Mouse (Mus musculus): ENCODE measurements around the gene Olfr70. TPM values are rescaled to one million over a fixed set of nuclear protein-coding genes. Genes with fewer than 3 reads are reported as not detected.

Gene Olfr70
- total and polyA plus RNA-seq, 3 experiments, result not detected

DNA sequence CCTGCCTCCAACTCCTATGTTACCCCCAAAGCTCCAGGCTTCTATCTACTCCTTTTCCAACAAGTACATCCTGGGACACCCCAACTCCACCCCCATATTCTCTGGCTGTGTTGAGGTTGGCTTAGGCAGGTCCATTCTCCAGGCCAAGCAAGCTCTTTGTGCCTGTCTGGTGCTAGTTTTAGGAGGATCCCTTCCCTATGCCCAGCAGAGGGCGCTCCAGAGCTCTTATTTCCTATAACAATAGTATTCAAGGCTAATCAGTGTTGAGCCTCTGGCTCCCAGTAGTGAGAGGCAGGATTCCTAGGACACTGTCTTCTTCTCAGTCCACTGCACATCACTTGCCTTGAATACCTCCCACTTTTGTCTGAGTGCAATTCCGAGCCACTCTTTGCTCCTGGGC lies 28.5 kb downstream of the Olfr70 start:
- H3K4me1 ChIP-seq (ENCODE audit: insufficient read depth, low read depth, low read length), result peaks cover 25% of the 10 kb centered on the region
- DNase-seq (ENCODE audit: low spot score) (peak; percentile 70), ATAC-seq (ENCODE audit: extremely low read depth, insufficient number of reproducible peaks, low FRiP score, poor library complexity, severe bottlenecking) (no peak)
- H3K9me3 ChIP-seq (replicated peaks), result no peaks in the 10 kb centered on the region
- peak; percentile 59 for TF ChIP-seq CTCF (IDR thresholded peaks at IDR 0.05; ENCODE audit: low read depth, low read length)
- no peak for TF ChIP-seq GATA1 (IDR thresholded peaks at IDR 0.05; ENCODE audit: borderline replicate concordance, low read length)
- peaks cover 3% of the 10 kb centered on the region for H3K36me3 ChIP-seq (replicated peaks)
- H3K27me3 ChIP-seq (ENCODE audit: insufficient read depth, low read length), result peaks cover 6% of the 10 kb centered on the region; the same call in 1 of the 2 replicates
- H3K4me3 ChIP-seq (ENCODE audit: low read depth, low read length), result no peak overlapping the region

DNA sequence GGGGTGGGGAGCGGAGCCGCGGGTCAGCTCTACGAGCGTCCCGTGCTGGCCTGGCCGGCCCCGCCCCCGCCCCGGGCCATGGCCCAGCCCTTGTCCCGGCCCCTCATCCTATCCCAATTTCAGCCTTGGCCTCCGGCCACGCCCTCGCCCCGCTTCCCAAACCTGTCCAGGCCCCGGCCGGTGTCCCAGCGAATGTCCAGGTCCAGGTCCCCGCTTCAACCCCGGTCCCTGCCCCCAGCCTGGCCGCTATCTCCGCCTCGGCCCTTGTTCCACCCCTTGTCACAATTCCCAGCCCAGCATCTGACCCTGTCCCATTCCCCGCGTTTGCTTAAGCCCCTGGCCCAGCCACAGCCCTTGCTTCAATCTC lies 31.2 kb downstream of the Olfr70 start:
- Histone ChIP-seq H3K4me3 (ENCODE audit: low read depth, low read length) (peak overlapping the region; percentile 73), H3K4me1 (ENCODE audit: insufficient read depth, low read depth, low read length) (peaks cover 29% of the 10 kb centered on the region), H3K36me3 (replicated peaks) (peaks cover 2% of the 10 kb centered on the region), H3K9me3 (replicated peaks) (no peaks in the 10 kb centered on the region), H3K27me3 (ENCODE audit: insufficient read depth, low read length) (peaks cover 16% of the 10 kb centered on the region)
- no peak for ATAC-seq (ENCODE audit: extremely low read depth, insufficient number of reproducible peaks, low FRiP score, poor library complexity, severe bottlenecking)
- TF ChIP-seq TAL1 (conservative IDR thresholded peaks at IDR 0.05; ENCODE audit: low read depth, low read length) (no peak), GATA2 (IDR thresholded peaks at IDR 0.05; ENCODE audit: borderline replicate concordance, low read depth, low read length) (no peak), POLR2AphosphoS5 (IDR thresholded peaks at IDR 0.05; ENCODE audit: insufficient replicate concordance, low read depth, low read length) (no peak), CTCF (IDR thresholded peaks at IDR 0.05; ENCODE audit: low read depth, low read length) (no peak)
- DNase-seq (ENCODE audit: low spot score), result no peak

DNA sequence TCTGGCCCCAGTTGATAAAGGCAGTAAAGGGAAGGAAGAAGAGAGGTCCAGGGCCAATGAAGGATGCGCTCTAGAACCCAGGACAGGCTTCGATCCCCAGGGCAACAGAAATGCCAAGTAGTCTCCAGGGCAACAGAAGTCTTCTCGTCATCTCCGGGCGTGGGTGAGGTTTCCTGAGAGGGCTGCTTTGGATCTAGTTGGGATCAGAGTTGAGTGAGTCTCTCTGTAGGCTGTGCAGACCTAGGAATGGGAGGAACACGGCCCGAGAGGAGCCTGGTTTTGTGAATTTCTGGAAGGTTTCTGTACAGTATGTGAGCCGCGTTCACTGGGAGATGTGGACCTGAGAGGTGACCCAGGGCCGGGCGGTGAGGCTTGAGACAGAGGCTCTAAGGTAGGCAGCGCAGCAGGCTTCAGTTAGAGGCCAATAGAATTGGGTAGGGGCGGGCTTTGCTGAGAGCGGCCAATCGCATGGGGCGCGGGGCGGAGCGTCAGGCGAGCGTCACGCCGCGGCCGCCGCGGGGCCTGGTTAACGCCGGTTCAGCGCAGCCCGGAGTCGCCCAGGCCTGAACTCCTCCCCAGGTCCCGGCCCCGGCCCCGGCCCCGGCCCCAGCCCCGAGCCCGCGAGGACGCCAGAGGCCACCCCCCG lies 31.7 kb downstream of the Olfr70 start, which contains the start of the genes Tmem8b and Fam221b:
Tmem8b (plus strand) TSS at position 190 of the 646 bp plus-strand sequence.
Fam221b (minus strand) TSS at position 364 of the 646 bp plus-strand sequence.
- peak; percentile 94 for ATAC-seq (ENCODE audit: extremely low read depth, insufficient number of reproducible peaks, low FRiP score, poor library complexity, severe bottlenecking)
- no peaks in the 10 kb centered on the region for H3K9me3 ChIP-seq (replicated peaks)
- no peaks in the 10 kb centered on the region for H3K36me3 ChIP-seq (replicated peaks)
- no peak for TF ChIP-seq TAL1 (conservative IDR thresholded peaks at IDR 0.05; ENCODE audit: low read depth, low read length)
- no peak for TF ChIP-seq GATA1 (IDR thresholded peaks at IDR 0.05; ENCODE audit: borderline replicate concordance, low read length)
- TF ChIP-seq CTCF (IDR thresholded peaks at IDR 0.05; ENCODE audit: low read depth, low read length), result no peak
- no peak for TF ChIP-seq GATA2 (IDR thresholded peaks at IDR 0.05; ENCODE audit: borderline replicate concordance, low read depth, low read length)
- no peak for TF ChIP-seq POLR2AphosphoS5 (IDR thresholded peaks at IDR 0.05; ENCODE audit: insufficient replicate concordance, low read depth, low read length)
- peak; percentile 96 for DNase-seq (ENCODE audit: low spot score)
- H3K4me1 ChIP-seq (ENCODE audit: insufficient read depth, low read depth, low read length), result peaks cover 29% of the 10 kb centered on the region
- peaks cover 16% of the 10 kb centered on the region for H3K27me3 ChIP-seq (ENCODE audit: insufficient read depth, low read length)
- H3K4me3 ChIP-seq (ENCODE audit: low read depth, low read length), result peak within 1 kb of the TSS; percentile 73

DNA sequence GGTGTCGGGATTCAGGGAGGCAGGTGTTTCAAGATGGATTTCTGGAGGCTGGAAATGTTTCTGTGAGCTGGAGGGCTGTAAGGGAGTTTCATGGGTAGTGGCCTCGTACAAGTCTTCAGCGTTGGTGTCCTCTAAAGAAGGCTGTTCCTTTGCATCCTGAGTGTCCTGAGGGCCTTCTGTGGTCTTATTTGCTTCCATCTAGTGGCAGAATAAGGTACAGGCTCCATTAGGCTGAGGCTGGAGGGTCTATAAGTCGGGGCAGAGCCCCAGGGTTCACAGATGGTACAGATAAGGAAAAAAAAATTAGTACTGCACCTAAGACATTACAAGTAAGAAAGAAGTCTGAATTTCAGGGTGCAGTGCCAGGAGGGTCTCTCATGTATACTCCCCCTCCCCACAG lies 34.2 kb downstream of the Olfr70 start:
- Histone ChIP-seq H3K9me3 (replicated peaks) (no peaks in the 10 kb centered on the region), H3K36me3 (replicated peaks) (no peaks in the 10 kb centered on the region), H3K4me3 (ENCODE audit: low read depth, low read length) (no peak overlapping the region), H3K27me3 (ENCODE audit: insufficient read depth, low read length) (peaks cover 34% of the 10 kb centered on the region), H3K4me1 (ENCODE audit: insufficient read depth, low read depth, low read length) (peaks cover 27% of the 10 kb centered on the region)
- ATAC-seq (ENCODE audit: extremely low read depth, insufficient number of reproducible peaks, low FRiP score, poor library complexity, severe bottlenecking), result no peak
- DNase-seq (ENCODE audit: low spot score), result peak; percentile 36
- peak; percentile 24 for TF ChIP-seq CTCF (IDR thresholded peaks at IDR 0.05; ENCODE audit: low read depth, low read length)
- no peak for TF ChIP-seq GATA2 (IDR thresholded peaks at IDR 0.05; ENCODE audit: borderline replicate concordance, low read depth, low read length)
- TF ChIP-seq GATA1 (IDR thresholded peaks at IDR 0.05; ENCODE audit: borderline replicate concordance, low read length), result no peak

DNA sequence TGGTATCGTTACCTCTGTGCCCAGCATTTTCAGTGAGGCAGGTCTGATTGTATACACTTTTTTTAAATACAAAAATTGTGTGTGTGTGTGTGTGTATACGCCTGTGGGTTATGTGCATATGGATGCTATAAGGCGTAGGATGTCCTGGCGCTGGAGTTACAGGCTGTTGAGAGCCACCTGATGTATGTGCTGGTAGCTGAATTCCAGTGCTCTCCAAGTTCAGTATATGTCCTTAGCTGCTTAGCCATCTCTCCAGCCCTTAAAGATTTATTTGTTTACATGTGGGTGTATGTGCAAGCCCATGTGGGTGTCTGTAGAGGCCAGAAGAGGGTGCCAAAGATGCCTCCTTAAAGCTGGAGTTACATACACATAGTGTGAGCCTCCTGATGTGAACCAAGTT lies 43.5 kb downstream of the Olfr70 start:
- Histone ChIP-seq H3K4me3 (ENCODE audit: low read depth, low read length) (peak overlapping the region; percentile 90), H3K4me1 (ENCODE audit: insufficient read depth, low read depth, low read length) (peaks cover 15% of the 10 kb centered on the region), H3K9me3 (replicated peaks) (no peaks in the 10 kb centered on the region), H3K27me3 (ENCODE audit: insufficient read depth, low read length) (peaks cover 36% of the 10 kb centered on the region), H3K36me3 (replicated peaks) (peaks cover 9% of the 10 kb centered on the region)
- ATAC-seq (ENCODE audit: extremely low read depth, insufficient number of reproducible peaks, low FRiP score, poor library complexity, severe bottlenecking), result no peak
- no peak for DNase-seq (ENCODE audit: low spot score)
- no peak for TF ChIP-seq POLR2AphosphoS5 (IDR thresholded peaks at IDR 0.05; ENCODE audit: insufficient replicate concordance, low read depth, low read length)
- no peak for TF ChIP-seq GATA1 (IDR thresholded peaks at IDR 0.05; ENCODE audit: borderline replicate concordance, low read length)

DNA sequence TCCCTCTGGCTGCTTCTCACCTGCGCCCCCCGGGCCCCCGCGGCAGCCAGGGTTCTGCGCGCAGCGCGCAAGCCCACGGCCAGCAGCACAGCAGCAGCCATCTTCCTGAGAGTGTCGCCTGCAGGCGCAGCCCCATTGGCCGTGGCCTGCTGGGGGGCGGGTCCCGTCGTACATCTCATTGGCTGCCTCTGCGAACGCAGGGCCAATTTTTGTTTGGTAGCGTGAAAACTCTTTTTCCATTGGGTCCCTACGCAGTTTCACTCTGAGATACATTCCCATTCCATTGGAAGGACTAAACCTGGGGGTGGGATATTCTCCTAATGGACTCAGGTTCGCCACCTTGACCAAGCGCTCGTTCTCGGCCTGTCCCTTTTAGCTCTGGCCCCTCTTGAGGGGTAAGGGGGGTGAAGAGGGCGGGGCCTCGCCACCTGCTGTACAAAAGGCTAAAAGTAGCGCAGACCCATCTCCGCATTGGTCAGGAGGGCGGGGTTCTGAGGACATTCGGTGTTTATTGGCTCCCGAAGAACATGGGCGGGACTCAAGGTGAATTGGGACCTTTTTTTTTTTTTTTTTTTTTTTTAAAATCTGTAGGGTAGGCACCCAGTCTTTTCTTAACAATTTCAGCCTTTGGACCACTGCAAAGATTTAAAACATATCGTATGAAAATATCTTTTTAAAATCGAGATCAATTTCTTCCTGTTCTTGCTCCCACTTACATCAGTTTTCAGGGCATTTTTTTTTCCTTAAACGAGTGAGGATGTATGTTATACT lies 44.1 kb downstream of the Olfr70 start, which contains the start of gene Hint2:
Hint2 (minus strand) TSS at position 128 of the 771 bp plus-strand sequence.
- TF ChIP-seq POLR2AphosphoS5 (IDR thresholded peaks at IDR 0.05; ENCODE audit: insufficient replicate concordance, low read depth, low read length), result no peak
- TF ChIP-seq GATA1 (IDR thresholded peaks at IDR 0.05; ENCODE audit: borderline replicate concordance, low read length), result no peak
- peak; percentile 91 for ATAC-seq (ENCODE audit: extremely low read depth, insufficient number of reproducible peaks, low FRiP score, poor library complexity, severe bottlenecking)
- H3K36me3 ChIP-seq (replicated peaks), result peaks cover 9% of the 10 kb centered on the region
- H3K4me1 ChIP-seq (ENCODE audit: insufficient read depth, low read depth, low read length), result peaks cover 15% of the 10 kb centered on the region
- H3K9me3 ChIP-seq (replicated peaks), result no peaks in the 10 kb centered on the region
- peak within 1 kb of the TSS; percentile 90 for H3K4me3 ChIP-seq (ENCODE audit: low read depth, low read length)
- peak; percentile 100 for DNase-seq (ENCODE audit: low spot score)
- peaks cover 30% of the 10 kb centered on the region for H3K27me3 ChIP-seq (ENCODE audit: insufficient read depth, low read length)
